Mouse (Mus musculus): ENCODE results near the gene Grid1. TPM values are rescaled to one million over a fixed set of nuclear protein-coding genes. Genes with fewer than 3 reads are reported as not detected.

Gene Grid1
- polyA plus RNA-seq, 1 experiment from 2014 or later: 0.29 TPM

DNA sequence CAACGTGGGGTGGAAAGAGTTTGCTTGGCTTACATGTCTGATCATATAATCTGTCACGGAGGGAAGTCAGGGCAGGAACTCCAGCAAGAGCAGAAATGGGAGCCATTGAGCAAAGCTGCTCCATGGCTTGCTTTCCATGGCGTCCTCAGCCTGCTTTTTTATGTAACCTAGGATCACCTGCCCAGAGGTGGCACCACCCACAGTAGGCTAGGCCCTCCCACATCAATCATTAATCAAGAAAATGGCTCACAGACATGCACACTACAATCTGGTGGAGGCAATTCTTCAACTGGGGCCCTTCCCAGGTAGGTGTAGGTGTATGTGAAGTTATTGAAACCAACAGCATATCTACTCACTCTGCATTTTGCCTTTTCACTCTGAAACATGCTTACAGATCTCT lies 287.7 kb downstream of the Grid1 start:
- no peak for TF ChIP-seq EP300 (IDR thresholded peaks at IDR 0.05)
- no peak for TF ChIP-seq CTCF (IDR thresholded peaks at IDR 0.05)
- H3K4me3 ChIP-seq (ENCODE audit: low read depth, low read length): no peak overlapping the region
- H3K27me3 ChIP-seq (replicated peaks; ENCODE audit: insufficient read depth, low read length): no peaks in the 10 kb centered on the region
- WGBS: 66% methylated on average over 3 of the region's 3 CpGs
- DNase-seq (ENCODE audit: low spot score): no peak
- no peaks in the 10 kb centered on the region for H3K36me3 ChIP-seq (ENCODE audit: insufficient read depth, low read length)
- H3K4me1 ChIP-seq (ENCODE audit: insufficient read depth, low read depth, low read length): no peaks in the 10 kb centered on the region
- no peak overlapping the region for H3K4me2 ChIP-seq (replicated peaks; ENCODE audit: low read depth, low read length)
- no peaks in the 10 kb centered on the region for H3K9me3 ChIP-seq (ENCODE audit: low read length)
- no peak overlapping the region for H3K27ac ChIP-seq (ENCODE audit: low read length)
- no peak overlapping the region for H3K9ac ChIP-seq (replicated peaks; ENCODE audit: low read depth)
- ATAC-seq: no peak

DNA sequence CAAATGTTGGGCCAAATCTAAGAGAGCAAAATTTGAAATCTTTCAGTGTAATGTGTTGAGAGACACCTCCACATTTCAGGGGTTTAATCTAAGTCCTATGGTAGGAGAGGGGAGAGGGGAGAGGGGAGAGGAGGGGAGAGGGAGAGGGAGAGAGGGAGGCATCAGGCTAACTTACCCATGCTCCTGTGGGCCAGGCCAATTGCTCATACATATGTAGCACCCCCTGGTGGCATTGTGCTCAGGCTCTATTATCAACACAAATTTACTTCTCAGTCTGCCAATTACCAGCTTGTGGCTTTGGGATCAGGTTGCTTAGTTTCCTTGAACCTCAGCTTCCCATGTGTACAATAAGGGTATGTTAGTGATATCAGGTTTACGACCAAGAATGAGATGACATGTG lies 291.0 kb downstream of the Grid1 start:
- H3K9ac ChIP-seq (replicated peaks; ENCODE audit: low read depth): no peak overlapping the region
- H3K27me3 ChIP-seq (replicated peaks; ENCODE audit: insufficient read depth, low read length): no peaks in the 10 kb centered on the region
- H3K9me3 ChIP-seq (ENCODE audit: low read length): no peaks in the 10 kb centered on the region
- 63% methylated on average over 1 of the region's 1 CpGs for WGBS
- H3K4me1 ChIP-seq (ENCODE audit: insufficient read depth, low read depth, low read length): no peaks in the 10 kb centered on the region
- no peaks in the 10 kb centered on the region for H3K36me3 ChIP-seq (ENCODE audit: insufficient read depth, low read length)
- H3K4me2 ChIP-seq (replicated peaks; ENCODE audit: low read depth, low read length): no peak overlapping the region
- no peak overlapping the region for H3K27ac ChIP-seq (ENCODE audit: low read length)
- no peak for DNase-seq (ENCODE audit: low spot score)
- no peak overlapping the region for H3K4me3 ChIP-seq (ENCODE audit: low read depth, low read length)
- TF ChIP-seq CTCF (IDR thresholded peaks at IDR 0.05) (peak; percentile 49), EP300 (IDR thresholded peaks at IDR 0.05) (no peak)
- no peak for ATAC-seq

DNA sequence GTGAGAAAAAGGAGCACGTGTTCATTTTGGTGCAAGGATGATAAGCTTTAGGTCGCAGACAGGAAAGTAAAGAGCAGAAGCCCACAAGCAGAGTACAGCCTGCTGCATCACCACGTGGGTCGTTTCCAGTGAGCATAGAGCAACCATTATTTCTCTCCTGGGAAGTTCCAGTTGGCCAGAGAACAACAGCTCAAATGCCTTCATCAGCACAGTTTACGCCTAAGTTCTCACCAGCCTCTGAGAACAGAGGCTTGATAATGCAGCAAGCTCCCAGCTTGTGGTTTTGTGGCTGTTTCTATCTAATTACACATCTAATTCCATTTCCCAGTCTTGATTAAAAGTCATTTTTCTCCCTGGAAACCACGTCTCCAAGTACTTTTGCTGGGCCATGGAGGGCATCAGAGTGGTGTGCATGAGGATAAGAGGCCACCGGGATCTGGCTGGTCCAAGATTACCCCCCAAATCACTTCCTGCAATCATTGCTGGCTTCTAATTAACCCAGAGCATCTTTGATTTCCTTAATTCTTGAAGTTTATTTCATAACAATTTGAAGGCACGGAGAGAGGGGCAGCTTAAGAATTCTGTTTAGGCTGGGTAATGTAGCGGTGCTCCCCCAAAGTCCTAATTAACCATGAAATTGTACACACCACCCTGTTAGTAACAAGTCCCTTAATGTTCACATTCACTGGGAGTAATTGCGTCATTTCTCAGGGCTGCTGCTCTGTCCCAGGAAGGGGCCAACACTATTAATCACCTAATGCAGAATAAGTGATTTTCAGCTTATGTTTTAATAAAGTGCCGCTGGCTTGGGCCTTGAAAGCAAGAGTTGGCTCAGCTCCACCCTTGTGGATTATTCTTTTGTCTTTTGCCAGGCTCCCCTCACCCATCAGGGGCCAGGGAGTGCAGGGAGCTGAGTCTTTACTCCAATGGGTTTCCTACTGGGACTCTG lies 292.7 kb downstream of the Grid1 start:
- H3K9me3 ChIP-seq (ENCODE audit: low read length): no peaks in the 10 kb centered on the region
- no peaks in the 10 kb centered on the region for H3K36me3 ChIP-seq (ENCODE audit: insufficient read depth, low read length)
- WGBS: 50% methylated on average over 11 of the region's 11 CpGs
- H3K4me2 ChIP-seq (replicated peaks; ENCODE audit: low read depth, low read length): no peak overlapping the region
- no peak overlapping the region for H3K27ac ChIP-seq (ENCODE audit: low read length)
- peak; percentile 37 for ATAC-seq
- H3K4me3 ChIP-seq (ENCODE audit: low read depth, low read length): no peak overlapping the region
- H3K4me1 ChIP-seq (ENCODE audit: insufficient read depth, low read depth, low read length): no peaks in the 10 kb centered on the region
- DNase-seq (ENCODE audit: low spot score): peak; percentile 26
- TF ChIP-seq CTCF (IDR thresholded peaks at IDR 0.05): no peak
- no peak for TF ChIP-seq EP300 (IDR thresholded peaks at IDR 0.05)
- H3K27me3 ChIP-seq (replicated peaks; ENCODE audit: insufficient read depth, low read length): no peaks in the 10 kb centered on the region
- no peak overlapping the region for H3K9ac ChIP-seq (replicated peaks; ENCODE audit: low read depth)

DNA sequence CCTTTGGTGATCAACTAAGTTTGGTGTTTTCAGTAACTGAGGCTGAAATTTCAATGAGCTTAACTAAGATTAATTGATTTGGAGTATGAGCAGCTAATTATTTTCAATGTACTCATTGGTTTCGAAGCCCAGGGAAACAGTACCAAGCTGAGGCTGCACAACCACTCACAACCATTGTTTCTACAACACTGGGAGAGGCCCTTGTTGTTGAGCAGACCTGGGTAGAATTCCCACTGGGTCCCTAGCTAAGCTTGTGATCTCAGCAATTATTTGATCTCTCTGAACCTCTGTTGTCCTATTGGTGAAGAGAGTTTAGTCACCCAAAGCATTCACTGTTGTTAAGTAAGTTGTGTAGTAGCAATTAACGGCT lies 293.4 kb downstream of the Grid1 start:
- H3K9ac ChIP-seq (replicated peaks; ENCODE audit: low read depth): no peak overlapping the region
- 61% methylated on average over 2 of the region's 2 CpGs for WGBS
- no peak for DNase-seq (ENCODE audit: low spot score)
- no peaks in the 10 kb centered on the region for H3K9me3 ChIP-seq (ENCODE audit: low read length)
- no peak overlapping the region for H3K4me3 ChIP-seq (ENCODE audit: low read depth, low read length)
- H3K4me2 ChIP-seq (replicated peaks; ENCODE audit: low read depth, low read length): no peak overlapping the region
- no peak overlapping the region for H3K27ac ChIP-seq (ENCODE audit: low read length)
- no peaks in the 10 kb centered on the region for H3K27me3 ChIP-seq (replicated peaks; ENCODE audit: insufficient read depth, low read length)
- H3K4me1 ChIP-seq (ENCODE audit: insufficient read depth, low read depth, low read length): no peaks in the 10 kb centered on the region
- ATAC-seq: no peak
- H3K36me3 ChIP-seq (ENCODE audit: insufficient read depth, low read length): no peaks in the 10 kb centered on the region
- TF ChIP-seq CTCF (IDR thresholded peaks at IDR 0.05) (no peak), EP300 (IDR thresholded peaks at IDR 0.05) (no peak)

DNA sequence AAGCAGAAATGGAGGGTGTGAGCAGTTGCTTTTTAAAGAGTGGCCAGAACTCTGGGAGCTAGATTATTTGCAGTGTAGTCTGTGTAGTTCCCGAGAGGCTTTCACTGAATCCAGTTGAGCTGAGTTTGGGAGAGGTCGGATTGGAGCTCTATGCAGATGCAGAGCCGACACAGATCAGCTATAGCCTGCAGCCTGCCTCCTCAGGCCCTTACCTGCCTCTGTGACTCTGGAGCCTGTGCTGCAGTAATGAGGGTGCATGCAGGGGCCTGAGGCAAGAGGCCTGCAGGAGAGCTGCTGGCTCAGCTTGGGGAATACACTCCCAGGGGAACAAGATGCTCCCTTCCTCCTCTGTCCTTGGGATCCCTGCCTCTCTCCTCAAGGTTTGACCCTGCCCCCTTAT lies 296.0 kb downstream of the Grid1 start:
- Histone ChIP-seq H3K4me1 (ENCODE audit: insufficient read depth, low read depth, low read length) (no peaks in the 10 kb centered on the region), H3K27me3 (replicated peaks; ENCODE audit: insufficient read depth, low read length) (no peaks in the 10 kb centered on the region), H3K4me3 (ENCODE audit: low read depth, low read length) (no peak overlapping the region), H3K9me3 (ENCODE audit: low read length) (no peaks in the 10 kb centered on the region), H3K27ac (ENCODE audit: low read length) (no peak overlapping the region), H3K4me2 (replicated peaks; ENCODE audit: low read depth, low read length) (no peak overlapping the region), H3K9ac (replicated peaks; ENCODE audit: low read depth) (no peak overlapping the region), H3K36me3 (ENCODE audit: insufficient read depth, low read length) (no peaks in the 10 kb centered on the region)
- WGBS: 68% methylated on average over 3 of the region's 3 CpGs
- ATAC-seq (no peak), DNase-seq (ENCODE audit: low spot score) (no peak)
- TF ChIP-seq CTCF (IDR thresholded peaks at IDR 0.05): no peak
- no peak for TF ChIP-seq EP300 (IDR thresholded peaks at IDR 0.05)

DNA sequence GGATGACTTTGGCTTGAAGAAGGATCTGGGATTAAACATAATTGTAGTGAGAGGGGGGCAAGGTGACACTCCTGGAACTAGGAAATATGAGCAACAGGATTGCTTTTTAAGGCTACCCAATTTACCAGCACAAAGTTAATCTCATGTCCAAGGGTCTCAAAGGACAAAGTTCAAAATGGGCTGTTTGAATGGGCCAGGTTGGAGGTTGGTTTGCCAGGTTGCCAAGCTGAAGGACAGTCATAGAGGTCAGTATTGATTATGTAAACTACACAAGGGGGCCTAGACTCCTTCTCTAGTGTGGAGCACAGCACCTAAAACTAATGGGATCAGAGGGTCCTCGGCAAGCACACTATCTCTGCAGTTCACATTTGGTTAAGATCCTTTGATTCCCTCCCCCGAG lies 300.2 kb downstream of the Grid1 start:
- Histone ChIP-seq H3K4me2 (replicated peaks; ENCODE audit: low read depth, low read length) (no peak overlapping the region), H3K27me3 (replicated peaks; ENCODE audit: insufficient read depth, low read length) (no peaks in the 10 kb centered on the region), H3K27ac (ENCODE audit: low read length) (no peak overlapping the region), H3K36me3 (ENCODE audit: insufficient read depth, low read length) (no peaks in the 10 kb centered on the region), H3K4me1 (ENCODE audit: insufficient read depth, low read depth, low read length) (no peaks in the 10 kb centered on the region), H3K9me3 (ENCODE audit: low read length) (no peaks in the 10 kb centered on the region), H3K9ac (replicated peaks; ENCODE audit: low read depth) (no peak overlapping the region), H3K4me3 (ENCODE audit: low read depth, low read length) (no peak overlapping the region)
- WGBS: 56% methylated on average over 2 of the region's 2 CpGs
- DNase-seq (ENCODE audit: low spot score): no peak
- no peak for TF ChIP-seq EP300 (IDR thresholded peaks at IDR 0.05)
- no peak for TF ChIP-seq CTCF (IDR thresholded peaks at IDR 0.05)
- ATAC-seq: no peak

Data from lung, postnatal 0 days (tissue).